Mouse (Mus musculus): ENCODE data around the gene Maml1.

DNA sequence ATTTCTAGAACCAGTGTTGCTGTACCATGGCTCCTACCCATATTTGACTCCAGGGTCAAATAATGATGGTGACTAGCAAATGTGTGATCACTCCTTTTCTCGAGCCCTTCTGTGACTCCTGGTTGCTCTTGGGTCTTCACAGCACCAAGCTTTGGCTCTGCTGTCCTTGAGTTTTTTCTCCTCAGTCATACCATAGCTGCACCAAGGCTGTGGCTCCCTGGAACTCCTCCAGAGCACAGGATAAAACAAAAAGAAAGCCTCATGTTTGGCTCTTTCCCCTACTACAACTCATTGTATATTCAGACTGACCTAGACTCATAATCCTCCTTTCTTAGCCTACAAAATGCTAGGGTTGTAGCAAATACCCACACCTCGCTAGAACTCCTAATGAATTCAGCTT, 19.3 kb downstream of the Maml1 start:
- no peak for TF ChIP-seq POLR2A (IDR thresholded peaks at IDR 0.05; ENCODE audit: low read depth, low read length)
- no peak for TF ChIP-seq CTCF (IDR thresholded peaks at IDR 0.05; ENCODE audit: extremely low read depth, insufficient read length, insufficient replicate concordance, low read depth, low read length)

Data from small intestine, adult 2 months (tissue).